Mouse (Mus musculus) layer of hippocampus, adult 9-10 months (tissue): ENCODE measurements around the gene Fh1.

Experiments
- DNase-seq: peaks from one replicate; pipeline ENCODE4 v3.0.0; 2022; ENCODE audit warnings: low spot score

Gene Fh1

DNA sequence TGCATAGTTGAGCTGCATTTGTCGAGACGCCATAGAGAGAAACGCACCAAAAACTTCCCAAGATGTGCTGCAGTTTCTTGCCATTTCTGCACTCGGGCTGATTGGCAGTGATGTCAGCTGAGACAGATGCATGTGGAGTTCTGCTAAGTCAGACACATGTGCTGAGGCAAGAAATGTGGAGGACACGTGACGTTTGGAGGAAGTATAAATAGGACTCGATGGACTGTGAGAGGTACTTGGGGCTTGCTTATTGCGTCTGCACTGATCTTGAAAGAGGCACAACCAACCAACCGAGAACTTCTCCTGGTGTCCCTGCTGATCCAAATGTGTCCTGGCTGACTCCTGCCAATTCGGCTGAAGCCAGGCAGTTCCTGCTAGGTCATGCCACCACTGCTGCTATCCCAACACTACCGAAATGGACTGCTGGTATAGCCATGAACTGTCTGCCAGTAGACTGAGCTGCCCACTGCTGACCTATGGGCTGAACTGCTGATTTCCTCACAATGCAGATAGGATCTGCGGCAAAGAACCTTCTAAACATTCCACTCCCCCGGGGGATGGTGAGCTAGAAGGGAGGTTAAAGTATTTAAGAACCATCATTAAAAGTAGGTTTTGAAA, 5.5 kb downstream of the Fh1 start, which contains the start of gene Kmo:
Gene Kmo (plus strand): TSS at position 568 of the 618 bp plus-strand sequence.
- DNase-seq: no peak

DNA sequence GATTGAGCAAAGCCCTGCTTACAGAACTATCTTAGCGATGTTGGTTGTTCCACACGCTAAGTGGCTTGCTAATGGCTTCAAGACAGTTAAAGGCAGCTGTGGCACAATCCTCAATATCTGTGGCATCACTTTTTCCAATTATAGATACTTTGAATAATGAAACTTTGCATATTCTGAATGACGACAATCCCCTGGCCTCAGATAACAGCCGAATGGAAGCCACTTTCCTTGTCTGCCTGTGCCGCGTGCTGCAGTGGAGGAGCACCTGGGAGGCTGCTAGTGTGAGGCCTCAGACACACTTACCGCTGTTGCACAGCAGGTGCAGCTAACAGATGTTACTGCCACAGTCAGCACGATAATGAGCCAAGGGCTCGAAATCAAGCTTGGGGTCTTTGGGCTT, 10.4 kb downstream of the Fh1 start:
- DNase-seq: no peak

DNA sequence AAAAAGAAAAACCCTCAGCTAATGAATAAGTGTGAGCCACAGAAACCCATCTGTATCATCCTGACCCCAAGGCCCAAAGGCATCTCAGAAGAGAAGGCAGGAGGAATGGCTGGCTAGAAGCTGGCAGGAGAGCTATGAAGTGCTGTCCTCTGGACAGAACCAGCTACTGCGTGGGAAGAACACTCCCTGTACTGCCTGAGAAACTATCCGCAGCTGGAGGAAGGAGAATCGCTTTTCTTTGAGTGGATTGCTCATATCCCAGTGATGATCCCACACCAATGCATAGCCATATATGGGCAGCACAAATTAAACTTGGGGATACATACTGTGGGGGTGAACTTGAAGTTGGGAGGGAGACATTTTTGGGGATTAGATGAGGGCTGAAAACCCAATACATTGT, 16.7 kb downstream of the Fh1 start:
- no peak for DNase-seq

DNA sequence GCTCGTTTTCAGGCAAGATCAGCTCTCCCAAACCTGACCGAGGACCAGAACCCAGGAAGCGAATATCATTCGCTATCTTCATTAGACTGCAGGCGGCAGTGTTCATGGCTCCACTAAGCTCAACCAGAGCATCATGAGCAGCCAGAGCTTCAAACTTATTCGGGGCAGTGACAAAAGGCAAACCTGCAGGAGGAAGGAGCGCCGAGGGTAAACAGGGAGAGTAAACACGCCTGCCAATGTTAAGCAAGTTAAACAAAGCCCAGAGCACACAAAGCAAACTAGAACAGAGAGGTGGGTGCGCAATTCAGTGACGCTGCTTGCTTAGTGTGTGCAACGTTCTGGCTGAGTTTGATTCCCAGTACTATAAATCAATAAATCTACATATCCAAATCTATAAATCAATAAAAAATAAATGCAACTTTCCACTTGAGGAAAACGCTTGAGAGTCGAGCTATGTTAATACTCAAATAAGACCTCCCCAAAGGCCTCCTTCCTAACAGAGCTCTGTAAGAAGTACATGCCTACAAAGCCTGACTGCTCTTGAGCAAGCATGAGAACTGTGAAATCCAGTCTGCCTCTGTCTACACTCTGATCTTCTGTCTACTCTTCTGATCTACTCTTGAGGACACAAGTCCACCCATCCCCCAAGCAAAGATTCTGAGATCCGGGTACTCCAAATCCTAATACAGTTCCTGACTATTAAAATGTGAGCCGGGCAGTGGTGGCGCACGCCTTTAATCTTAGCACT, 17.4 kb downstream of the Fh1 start:
- DNase-seq: no peak

DNA sequence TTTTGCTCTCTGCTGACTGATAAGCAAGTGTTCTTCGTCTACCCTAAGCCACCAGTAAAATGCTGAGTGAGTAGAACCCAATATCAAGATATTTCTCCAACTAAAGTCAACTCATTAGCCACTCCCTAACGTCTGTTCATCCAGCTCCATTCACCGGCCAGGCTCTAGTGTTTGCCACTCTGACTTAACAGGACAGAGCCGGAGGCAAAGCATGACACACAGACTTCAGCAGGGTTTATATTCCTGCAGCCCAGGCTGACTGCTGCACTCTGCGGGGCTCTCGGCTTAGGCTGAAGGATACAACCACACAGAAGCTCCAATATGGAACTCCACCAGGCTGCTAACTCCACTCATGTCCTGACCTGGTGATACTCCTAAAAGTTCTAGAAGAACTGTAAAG, 18.1 kb downstream of the Fh1 start:
- DNase-seq: no peak

DNA sequence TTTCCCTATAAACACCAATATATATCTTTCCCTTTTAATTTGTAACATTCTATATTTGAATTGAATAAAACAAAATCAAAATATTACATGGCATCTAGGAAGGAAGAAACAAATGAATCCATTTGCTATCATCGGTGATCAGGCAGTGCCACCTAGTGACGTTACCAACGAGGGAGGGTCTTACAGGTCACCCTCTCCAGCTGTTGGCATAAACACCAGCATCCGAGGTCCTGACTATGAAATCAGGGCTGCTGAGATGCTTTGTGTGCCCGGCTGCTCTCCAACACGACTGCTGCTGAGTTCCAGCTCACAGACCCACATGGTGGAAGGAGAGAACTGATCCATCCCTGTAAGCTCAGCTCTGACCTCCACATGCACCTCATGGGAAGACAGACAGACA, 22.0 kb downstream of the Fh1 start:
- no peak for DNase-seq

DNA sequence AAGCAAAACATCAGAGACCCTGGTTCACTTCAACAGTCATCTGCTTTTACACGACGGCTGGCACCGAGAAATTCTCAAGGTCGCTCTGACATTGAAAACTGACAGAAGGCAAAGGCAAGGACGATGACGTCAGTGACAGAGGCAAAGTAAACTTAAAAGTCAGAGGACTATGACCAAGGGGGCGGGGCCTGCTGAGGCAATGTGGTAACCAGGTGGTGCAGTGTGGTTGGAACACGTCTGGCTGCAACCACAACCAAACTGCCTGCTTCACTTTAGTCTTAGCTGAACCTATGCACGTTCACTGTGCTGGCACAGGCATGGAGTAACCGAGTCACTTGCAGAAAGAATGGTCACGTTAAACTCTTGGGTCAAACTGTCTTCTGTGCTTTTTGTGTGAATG, 23.2 kb downstream of the Fh1 start:
- DNase-seq: no peak

DNA sequence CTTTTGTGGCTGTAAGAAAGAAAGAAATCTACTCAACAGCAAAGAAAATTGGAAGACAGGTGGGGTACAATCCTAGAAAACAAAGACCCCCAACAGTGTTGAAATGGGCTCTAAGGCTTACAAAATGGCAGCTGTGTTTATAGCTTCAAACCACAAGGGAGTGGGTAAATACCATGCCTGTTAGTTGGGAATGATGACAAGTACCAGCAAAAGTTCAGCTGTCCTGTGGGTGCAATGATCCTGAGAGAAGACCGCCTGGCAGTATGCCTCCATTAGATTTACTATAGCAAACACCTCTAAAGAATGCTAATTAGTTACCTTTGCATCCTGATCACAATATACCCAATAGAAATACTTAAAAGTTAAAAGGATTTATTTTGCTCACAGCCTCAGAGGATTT, 32.6 kb downstream of the Fh1 start:
- DNase-seq: no peak

DNA sequence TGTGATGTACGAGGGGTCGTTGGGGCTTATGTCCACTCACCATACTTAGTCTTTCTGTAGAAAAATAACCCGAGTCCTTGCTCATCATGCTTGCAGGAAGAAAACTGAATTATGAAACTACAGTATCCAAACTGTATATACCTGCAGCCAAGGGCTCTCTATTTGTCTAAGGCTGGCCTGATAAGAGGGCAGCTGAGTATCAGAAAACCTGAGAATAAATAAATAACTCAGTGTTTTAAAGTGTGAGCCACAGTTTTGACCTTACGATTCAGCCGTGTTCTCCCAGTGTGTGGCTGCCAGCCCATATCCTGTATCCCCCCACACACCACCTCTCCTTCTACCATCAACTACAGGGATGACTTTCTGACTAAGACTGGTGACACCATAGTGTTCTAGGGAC, 38.8 kb downstream of the Fh1 start:
- no peak for DNase-seq

DNA sequence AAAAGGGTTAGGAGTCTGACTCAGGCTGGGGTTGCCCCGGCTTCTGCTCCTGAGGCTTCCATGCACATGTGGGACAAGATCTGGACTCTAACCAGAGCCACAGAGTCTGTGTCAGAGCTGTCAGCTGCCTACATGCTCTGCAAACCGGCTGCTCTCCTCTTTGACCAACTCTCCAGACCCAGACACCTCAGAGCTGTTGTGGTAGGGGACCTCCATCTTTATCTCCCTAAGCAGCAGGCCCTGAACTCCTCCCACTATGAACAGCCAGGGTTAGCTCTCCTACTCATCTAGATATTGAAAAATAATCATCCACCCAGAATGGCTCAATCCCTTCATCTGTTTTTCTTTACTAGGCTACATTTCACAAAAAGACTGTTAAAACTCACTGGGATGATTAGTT, 40.2 kb downstream of the Fh1 start:
- DNase-seq: no peak

DNA sequence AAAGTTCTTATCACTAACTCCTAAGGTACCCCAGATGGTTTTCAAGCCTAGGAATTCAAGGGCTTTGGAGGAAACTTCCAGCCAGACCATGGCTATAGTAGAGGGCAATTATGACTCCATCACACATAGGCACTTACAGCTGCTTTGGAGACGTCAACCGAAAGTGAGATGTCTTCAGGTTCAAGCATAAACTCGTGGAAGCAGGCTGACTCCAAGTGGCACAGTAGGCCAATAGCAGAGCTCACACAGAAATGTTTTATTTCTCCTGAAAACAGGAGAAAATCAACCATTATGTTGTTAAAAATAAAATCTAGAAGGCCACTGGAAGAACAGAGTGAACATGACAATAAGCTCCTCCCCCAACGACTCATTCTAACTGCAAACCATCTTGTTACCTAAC, 42.6 kb downstream of the Fh1 start:
- DNase-seq: no peak

DNA sequence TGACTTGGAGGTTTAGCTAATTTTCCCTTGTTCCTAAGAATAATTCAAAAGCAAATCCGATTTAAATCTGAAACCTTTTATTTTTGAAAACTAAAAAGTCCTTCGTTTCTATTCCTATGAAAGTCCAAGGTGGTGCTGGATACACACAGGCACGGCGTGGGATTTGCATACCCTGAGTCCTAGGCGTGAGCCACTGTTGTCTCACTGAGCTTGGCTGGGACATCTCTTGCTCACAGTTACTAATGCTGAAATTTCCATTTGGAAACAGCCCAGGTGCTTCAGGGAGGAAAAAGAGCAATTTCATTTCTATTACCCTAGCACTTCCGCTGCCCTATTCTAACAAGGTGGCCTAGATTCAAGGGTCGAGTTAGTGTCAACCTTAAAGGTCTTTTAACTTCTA, 45.1 kb downstream of the Fh1 start:
- no peak for DNase-seq

DNA sequence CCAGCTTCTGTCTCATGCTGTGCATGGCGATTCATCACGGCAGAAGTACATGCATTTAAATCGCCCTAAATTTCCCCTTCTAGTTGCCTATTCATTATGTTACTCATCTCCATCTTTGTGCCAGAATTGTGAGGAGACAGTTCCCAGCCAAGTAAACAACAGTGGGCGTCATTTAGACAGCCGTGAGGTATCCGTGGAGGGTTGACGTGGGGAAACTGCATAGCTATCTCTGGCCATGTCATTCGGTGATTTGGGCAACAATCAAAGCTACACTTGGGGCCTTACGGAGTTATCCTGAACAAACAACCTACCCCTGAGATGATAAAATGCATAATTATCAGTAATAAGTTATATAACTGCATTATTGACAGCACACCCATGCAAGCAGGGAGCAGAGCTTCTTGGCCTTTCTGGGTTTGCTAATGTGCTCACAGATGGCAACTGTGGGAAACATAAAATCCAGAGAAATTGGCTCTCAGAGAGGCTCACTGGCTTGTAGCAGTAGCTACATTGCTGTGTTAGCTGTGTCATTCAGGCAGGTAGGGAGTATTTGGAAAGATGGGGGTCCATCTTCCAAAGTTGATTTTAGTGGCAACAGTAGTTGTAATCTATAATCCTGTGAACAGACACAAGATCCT, 45.7 kb downstream of the Fh1 start:
- DNase-seq: no peak

DNA sequence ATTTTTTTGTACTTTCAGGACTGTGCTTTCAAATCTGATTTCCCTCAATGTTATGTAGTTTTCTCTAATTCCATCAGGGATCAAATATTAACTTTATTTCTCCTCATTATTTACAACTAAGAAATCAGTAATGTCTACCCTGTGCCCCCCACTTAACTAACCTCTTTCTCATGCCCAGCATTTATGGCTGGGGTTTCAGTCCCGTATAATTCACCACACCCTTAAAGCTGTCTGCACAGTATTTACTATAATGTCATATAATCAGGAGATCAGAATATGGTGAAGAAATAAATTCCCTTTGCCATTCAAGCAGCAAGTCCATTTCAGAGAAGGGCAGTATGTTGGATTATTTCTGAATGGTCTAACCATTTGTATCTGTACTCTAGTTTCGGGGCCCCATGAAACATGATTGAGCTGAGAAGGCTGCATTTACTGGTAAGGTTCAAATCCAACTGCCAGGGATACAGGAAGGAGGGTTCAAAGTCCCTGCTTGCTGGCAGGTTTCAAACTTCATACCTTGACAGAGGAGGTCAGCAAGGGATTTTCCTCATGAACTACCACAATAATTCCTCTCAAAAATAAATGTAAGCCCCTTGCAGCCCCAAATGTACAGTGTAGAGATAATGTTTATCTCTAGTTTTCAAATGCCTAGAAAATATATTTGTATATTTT, 46.9 kb downstream of the Fh1 start:
- DNase-seq: no peak

DNA sequence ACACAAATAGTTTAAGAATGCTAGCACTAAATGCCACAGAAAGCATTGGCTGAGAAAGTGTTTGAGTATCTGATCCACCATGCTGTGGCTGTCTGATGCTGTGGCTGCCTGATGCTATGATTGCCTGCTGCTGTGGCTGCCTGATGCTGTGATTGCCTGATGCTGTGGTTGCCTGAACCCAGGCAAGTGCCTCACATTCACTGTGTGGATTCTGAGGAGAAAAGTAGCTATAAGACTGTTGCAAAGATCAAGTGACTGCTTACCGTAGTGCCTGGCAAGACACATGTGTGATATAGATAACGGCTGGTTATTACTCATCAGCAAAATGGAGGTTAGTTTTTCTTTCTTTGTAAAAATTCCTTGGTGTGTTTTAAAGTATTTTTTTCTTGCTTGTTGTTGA, 51.3 kb downstream of the Fh1 start:
- no peak for DNase-seq

DNA sequence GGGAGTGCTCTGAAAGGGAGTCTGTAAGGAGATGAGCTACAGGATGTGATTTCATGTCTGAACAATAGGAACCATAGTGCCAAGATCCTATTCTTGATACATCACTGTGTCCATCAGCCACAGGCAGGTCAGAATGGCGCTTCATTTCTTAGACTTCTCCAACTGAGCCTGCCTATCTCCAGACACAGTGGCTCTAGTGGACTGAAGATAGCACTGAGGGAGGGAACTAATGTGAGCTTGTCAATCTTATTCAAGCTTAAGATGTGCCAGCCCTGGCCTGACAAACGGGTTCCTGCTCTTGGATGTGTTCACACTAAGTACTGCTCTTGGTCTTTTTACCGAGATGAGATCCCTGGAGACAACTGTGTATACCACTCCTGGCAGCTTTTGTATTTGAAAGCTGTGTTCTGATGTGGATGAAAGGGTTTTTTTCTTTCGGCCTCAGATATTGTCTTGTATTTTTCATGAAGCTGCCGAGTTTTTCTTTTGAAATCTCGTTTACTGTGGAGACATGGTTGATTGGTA, 59.8 kb downstream of the Fh1 start:
- no peak for DNase-seq

DNA sequence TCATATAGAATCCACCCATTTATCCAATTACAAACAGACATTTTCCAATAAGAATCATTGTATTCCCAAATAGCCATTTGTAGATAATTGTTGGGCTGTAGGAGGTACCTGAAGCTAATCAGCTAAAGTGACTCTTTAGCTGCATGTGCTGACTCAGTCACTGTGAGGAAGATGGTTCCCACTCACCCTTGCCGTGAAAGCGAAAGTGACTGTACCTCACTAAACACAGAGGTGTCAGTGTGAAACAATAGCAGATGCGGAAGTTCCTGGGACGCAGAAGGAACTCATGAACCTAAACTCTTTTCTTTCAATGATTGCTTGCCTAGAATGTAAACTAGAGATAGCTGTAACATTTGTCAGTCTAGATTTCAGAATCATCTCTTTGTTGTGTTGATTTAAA, 61.1 kb downstream of the Fh1 start:
- no peak for DNase-seq

DNA sequence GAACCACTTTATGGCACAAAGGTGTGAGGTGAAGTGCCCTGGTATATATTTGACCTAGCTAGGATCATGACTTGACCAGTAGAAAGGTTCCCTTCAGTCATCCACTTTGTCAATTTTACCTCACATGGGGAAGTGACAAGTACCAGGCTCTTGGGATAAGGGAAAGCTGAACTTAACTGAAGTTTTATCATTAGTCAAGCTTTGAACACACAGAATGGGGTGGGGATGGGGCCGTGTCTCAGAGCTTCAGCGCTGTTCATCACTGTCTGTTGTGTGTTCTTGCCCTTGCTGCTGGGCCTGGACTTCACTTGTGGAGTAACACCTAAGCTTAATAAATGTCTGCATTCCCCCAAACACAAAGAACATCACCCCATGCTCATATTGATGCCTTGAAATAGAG, 63.1 kb downstream of the Fh1 start:
- no peak for DNase-seq

DNA sequence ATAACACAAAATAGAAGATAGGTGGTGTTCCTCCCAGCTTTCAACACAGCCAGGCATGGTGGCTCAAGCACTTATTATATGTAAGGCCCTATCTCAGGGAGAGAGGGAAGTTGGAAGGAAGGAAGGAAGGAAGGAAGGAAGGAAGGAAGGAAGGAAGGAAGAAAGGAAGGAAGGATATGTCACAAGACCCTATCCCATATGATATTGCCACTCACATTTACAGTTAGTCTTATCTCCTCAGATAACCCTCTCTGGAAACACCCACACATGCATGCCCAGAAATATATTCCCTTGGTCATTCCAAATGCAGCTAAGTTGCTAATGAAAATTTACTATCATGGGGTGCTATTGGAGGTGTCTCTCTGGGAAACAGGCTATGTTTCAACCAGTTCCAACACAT, 63.6 kb downstream of the Fh1 start:
- DNase-seq: no peak

DNA sequence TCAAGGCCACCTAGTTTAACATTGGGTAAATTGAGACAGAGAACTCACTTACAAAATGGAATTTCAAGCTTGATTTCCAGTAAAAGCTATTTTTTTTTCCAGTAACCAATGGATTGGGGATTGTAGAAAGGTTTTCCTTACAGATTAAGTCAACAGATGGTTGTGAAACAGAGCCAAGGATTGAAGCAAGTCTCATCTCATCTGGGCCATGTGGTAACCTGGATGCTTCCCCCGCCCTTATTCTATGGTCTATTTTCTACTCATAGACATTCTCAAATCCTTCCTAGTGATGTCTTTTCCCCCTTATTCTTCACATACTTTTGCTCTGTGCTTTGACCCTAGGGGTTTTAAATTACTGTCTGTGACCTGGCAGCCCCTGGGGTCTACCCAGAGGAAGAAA, 70.8 kb downstream of the Fh1 start:
- DNase-seq: peak; percentile 13

DNA sequence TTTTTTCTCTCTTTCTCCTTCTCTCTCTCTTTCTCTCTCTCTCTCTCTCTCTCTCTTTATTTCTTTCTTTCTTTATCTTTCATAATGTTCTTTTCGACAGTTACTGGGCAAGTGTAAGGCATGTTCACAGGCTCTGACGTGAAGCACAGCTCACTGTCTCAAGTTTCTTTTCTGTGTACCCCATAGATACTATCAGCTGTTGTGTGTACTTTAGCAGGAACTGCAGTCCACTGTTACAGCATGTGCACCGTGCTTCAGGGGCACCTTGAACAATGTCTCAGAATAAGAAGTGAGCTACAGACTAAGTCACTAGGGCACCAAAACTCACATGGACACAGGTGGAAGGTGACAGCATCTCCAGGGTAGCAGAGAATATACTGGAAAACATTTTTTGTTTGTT, 73.0 kb downstream of the Fh1 start:
- no peak for DNase-seq

DNA sequence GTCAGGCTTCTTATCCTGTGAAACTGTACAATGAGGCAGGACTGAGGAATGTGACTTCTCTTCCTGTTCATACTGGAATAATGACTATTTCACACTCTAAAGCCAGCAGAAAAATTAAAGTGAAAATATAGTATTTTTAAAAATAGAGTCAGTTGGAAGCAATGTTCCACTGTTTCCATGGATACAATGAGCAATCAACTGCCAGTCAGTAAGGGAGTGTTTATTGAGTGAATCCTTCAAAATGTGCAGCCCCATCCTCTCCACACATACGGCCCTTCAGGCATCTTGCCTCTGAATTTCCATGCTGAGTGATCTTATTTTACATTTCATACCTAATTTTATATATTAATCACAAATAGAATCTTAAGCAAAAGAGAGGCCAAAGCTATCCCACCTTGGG, 74.8 kb downstream of the Fh1 start:
- peak; percentile 35 for DNase-seq
